Mouse (Mus musculus): Measurements from ENCODE around the gene Fbxo9. TPM values are rescaled to one million over a fixed set of nuclear protein-coding genes. Genes with fewer than 3 reads are reported as not detected.
"Not testable (repeated sequence)": the region's sequence is repeated elsewhere in the genome, so short reads cannot be mapped to it uniquely, and the experiment has no call there.

Fbxo9 gene
- polyA plus RNA-seq, 2 experiments from 2014 or later: 25.4 to 29.3 TPM

DNA sequence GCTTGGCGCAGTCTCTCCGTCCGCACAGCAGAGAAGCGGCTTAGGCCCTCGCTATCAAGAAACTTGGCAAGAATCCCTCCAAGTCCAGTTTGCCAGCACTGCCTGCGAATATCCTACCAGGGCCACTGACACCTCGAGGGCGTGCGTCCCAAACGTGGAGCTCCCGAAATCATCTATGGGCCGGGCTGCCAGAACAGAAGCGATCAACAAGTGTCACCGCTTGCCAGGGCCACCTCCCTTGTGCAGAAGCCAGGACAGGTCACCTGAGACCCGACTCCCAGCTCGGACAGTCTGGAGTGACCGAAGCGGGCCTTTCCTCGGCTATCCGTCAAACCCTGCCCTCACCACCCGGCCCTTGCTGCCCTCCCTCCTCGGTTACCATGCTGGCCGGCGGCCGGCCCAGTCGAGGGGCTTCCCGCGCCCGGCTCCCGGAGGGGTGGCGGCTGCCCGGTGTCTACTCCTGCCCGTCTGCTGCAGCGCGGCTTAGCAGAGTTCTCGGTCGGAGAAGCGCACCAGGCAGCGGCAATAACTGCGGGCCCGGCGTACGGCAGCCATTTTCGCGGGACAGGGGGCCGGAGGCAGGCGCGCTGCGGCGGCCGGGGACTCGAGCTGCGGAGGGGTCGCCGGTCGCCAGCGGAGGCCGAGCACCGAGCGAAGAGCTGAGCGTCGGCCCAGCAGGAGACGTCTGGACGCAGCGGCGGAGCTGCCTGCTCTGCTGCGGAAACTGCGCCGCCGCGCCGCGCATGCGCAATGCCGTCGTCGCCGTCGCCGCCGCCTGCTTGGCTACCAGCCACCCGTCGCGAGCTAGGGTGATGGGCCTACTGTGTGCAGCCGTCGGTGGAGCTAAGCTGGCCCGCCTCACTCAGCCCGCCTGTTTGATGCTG is 711 bp downstream of the Fbxo9 start:
- ATAC-seq: peak; percentile 59

DNA sequence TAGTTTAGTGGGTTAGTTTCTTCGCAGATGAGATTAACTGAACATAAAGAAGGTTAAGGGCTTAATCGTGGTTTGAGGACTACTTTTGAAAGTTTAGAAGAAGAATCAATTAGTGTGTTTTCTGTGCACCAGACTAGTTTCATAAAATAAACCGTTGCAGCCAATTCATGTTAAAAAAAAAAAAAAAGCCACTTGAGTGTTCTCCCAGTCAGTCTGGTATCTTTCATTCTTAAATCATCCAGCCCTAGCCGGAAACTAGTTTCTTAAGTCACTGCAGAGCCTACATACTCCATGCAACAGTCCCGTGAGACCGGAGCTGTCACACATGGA is 1.3 kb downstream of the Fbxo9 start:
- ATAC-seq: no peak

- no peak for ATAC-seq
Observed at GRCm38 (mm10) chr9:78106821-78107220, 2.0 kb downstream of the Fbxo9 start.

- no peak for ATAC-seq
Observed at GRCm38 (mm10) chr9:78105501-78105932, 3.3 kb downstream of the Fbxo9 start.

DNA sequence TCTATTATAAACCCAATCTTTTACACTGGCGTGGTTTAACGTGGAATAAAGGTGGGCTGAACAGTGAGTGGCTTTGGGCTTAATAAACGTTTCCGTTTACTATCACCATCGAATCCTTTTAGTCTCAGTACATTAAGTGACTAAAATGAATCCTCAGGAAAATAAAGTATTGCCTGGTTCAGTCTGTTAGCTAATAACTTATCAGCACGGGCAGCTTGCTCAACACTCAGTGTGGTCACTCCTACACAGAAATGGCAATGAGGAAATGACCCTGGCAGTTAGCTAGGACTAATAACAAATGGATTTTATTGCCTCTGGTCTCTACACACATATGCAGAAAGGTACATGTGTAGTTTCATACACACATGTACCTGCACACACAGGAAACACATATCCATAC is 3.9 kb downstream of the Fbxo9 start:
- ATAC-seq: no peak

GRCm38 (mm10) chr9:78103965-78104560 is 4.8 kb downstream of the Fbxo9 start:
- no peak for ATAC-seq

- ATAC-seq: peak; percentile 34
Observed at GRCm38 (mm10) chr9:78101431-78101830, 7.4 kb downstream of the Fbxo9 start.

- peak; percentile 60 for ATAC-seq
Observed at GRCm38 (mm10) chr9:78100956-78101355, 7.9 kb downstream of the Fbxo9 start.

DNA sequence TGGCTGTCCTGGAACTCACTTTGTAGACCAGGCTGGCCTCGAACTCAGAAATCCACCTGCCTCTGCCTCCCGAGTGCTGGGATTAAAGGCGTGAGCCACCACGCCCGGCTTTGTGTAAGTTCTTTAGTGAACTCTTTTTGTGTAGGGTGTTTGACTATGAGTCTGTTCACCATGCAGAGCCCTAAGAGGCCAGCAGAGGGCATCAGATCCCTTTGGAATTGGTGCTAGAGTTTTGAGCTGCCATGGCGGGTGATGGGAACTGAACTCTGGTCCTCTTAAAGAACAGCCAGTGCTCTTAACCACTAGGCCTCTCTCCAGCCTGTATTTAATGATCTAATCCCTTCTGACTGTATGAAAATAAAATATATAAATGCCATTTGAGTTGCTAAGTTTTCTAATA is 12.5 kb downstream of the Fbxo9 start:
- ATAC-seq: no peak

DNA sequence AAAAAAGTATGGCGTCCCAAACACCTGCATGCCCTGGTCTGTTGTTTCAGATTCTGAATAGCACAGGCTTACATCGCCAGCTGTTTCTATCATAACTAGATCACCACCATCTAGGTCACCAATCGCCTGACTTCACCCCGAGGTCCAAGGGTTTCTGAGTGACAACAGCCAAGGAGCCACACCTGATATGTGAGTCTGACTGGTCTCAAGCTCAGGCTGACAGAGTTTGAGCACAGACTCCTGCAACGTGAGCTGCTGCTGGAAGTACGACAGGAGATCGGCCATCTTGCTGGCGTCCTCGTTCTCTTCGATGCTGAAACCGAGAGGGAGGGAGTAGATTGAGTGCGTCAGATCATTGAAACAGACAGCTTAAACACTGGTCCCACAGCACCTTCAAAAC is 13.2 kb downstream of the Fbxo9 start:
- ATAC-seq: no peak

DNA sequence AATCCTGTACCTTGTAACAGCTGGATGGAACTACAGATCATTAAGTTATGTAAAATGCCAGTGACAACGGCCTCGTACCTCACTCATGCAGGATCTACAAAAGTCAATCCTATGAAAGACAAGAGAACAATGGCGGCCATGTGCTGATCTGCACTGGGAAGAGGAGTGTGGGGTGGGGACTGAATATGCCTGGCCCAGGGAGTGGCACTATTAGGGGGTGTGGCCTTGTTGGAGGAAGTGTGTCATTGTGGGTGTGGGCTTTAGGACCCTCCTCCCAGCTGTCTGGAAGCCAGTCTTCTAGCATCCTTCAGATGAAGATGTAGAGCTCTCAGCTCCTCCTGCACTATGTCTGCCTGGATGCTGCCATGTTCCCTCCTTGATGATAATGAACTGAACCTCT is 18.3 kb downstream of the Fbxo9 start:
- ATAC-seq: no peak

GRCm38 (mm10) chr9:78089906-78090305 is 19.0 kb downstream of the Fbxo9 start:
- ATAC-seq: no peak

DNA sequence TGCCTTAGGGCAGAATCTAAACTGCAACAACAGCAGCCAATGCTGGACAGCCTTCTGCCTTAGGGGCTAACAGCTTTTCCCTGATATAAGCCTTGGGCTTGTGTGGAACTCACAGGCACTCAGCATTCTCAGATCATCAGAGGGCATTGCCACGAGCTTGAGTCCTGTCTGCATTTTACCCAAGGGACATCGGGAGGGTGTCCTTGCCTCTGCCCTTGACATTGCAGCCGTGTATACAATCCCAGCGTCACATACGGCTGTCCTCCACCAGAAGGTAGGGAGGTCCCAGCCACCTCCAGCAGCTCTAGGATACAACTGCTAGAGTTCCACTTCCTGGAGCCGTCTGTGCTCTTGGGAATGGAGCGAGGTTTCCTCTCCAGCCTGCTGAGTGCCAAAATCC is 19.9 kb downstream of the Fbxo9 start:
- ATAC-seq: no peak

DNA sequence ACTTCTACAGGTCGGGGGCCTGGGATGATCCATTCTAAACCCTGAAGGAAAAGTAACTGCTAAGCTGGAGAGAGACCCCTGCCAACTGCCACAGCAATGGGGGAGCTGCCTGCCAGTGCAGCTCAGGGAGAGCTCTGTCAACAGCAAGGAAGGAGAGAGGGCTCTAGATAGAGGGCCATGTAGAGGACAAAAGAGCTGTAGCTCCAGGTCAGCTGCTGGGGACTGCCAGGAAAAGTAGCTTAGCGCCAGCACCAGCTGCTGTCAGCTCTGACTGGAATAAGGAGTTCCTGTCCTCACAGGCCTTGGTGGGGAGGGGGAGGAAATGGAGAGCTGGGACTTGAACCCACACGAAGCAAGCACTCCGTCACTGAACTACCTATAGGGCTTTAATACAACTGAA is 20.3 kb downstream of the Fbxo9 start:
- no peak for ATAC-seq

DNA sequence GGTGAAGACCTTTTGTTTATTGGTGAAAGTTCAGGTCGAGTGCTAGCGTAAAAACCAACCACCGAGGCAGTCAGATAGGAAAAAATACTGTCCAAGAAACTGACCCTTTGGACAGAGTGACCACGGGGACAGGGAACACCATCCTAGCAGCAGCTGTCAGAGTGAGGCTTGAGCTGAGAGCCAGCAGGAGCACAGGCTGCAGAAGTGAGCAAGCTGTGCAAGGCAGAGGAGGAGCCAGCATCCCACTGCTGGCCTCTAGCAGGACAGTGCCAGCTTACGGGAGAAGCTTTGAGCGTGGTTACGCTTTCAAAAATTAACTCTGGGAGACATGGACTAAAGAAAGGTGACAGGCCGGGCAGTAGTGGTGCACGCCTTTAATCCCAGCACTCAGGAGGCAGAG is 21.1 kb downstream of the Fbxo9 start:
- ATAC-seq: no peak

DNA sequence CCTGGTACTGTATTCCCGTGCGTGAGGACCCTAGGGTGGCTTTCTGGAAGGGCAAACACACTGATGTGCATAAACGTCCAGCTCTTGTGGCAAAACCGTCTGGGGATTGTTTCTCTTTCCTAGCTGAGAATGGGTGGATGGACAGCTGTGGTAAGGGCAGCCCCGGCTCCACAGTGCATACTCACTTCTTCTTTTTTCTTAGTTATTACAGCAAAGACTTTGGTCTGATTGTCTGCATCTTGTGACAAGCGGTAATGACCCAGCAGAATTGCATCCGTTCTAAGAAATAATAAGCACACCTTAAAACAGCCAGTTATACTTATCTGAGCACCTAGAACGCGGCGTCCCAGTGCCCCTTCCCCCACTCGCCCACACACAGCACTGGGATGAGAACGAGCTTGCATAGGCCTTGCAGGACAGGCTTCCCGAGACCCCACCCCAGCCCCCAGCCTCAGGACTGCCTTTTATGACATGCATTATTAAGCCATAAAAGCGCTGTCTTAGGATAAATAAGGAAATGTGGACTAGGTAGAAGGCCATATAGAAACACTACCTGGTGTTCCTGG is 23.1 kb downstream of the Fbxo9 start:
- ATAC-seq: no peak

DNA sequence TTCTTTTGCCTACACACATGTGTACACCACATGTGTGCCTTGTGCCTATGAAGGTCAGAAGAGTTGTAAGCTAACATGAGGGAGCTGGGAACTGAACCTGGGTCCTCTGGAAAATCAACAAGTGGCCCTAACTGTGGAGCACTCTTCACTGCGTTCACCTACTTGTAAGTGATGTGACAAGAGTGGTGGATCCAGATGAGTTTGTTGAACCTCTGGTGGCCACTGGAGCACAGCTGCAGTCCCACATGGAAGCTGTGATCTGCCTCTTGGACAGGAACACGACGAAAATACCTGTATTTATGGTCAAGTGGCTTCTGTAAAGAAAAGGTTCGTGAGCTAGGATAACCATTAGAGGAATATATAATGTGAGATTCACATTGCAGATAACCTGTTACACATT is 24.5 kb downstream of the Fbxo9 start:
- no peak for ATAC-seq

GRCm38 (mm10) chr9:78081835-78082234 is 27.0 kb downstream of the Fbxo9 start:
- ATAC-seq: no peak

DNA sequence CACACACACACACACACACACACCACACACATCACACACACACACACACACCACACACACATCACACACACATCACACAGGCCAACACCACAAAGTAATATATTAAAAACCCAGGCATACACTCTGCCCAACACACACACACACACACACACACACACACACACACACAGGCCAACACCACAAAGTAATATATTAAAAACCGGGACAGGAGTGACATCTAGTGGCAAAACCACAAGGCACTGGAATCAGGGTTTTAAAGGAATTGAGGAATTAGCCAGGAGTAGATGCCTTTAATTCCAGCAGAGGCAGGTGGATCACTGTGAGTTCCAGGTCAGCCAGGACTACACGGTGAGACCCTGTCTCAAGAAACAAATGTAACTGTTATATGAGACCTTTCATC is 30.6 kb downstream of the Fbxo9 start:
- ATAC-seq: no peak

- ATAC-seq: no peak
Observed at GRCm38 (mm10) chr9:78075256-78075655, 33.6 kb downstream of the Fbxo9 start.

DNA sequence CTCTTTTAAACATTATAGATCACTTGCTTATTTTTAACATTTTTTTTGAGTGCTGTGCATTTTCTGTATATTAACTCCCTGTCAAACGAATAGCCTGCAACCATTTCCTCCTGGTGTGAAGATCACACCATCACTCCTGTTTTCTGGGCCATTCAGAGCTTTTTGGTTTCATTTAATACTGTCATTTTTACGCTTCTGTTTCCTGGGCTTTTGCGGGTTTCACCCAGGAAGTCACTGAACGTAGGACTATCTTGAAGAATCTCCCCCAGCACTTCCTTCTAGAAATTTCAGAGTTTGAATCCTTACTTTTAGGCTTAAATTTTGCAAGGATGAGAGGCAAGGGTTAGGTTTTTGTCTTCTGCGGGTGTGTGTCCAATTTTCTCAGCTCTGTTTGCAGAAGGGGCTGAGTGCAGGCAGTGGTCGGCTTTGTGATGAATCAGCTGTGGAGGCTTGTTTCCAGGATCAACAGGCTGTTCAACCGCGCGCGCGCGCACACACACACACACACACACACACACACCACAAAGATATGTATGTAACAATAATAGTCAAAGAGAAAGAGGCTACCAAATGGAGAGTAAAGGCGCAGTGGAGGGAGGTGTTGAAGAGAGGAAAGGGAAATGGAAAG is 35.0 kb downstream of the Fbxo9 start:
- peak; percentile 66 for ATAC-seq

- not testable (repeated sequence) for ATAC-seq
Observed at GRCm38 (mm10) chr9:78073291-78073690, 35.6 kb downstream of the Fbxo9 start.

GRCm38 (mm10) chr9:78071626-78072025 is 37.2 kb downstream of the Fbxo9 start:
- ATAC-seq: no peak

GRCm38 (mm10) chr9:78070496-78070895 is 38.4 kb downstream of the Fbxo9 start:
- no peak for ATAC-seq
